Mouse (Mus musculus) brain, embryonic 14.5 days (tissue): Measurements from ENCODE around the gene Ngrn. TPM values are rescaled to one million over a fixed set of nuclear protein-coding genes. Genes with fewer than 3 reads are reported as not detected.

Experiments
- DNase-seq: peaks from one replicate; pipeline ENCODE4 v3.0.0-alpha.2; 2011; ENCODE audit warnings: low read depth
- CTCF ChIP-seq: fragments of 200-500 bp; IDR thresholded peaks from 2 replicates; pipeline ENCODE4 v1.5.1; 2012; ENCODE audit warnings: inconsistent platforms, mild to moderate bottlenecking, moderate library complexity, borderline replicate concordance; ENCODE audit not compliant: insufficient read depth, insufficient read length; ENCODE audit errors: extremely low read depth
- POLR2A ChIP-seq: fragments of 200-500 bp; IDR thresholded peaks from 2 replicates; pipeline ENCODE4 v1.6.1; 2012; ENCODE audit warnings: mild to moderate bottlenecking, inconsistent platforms, borderline replicate concordance; ENCODE audit not compliant: poor library complexity, insufficient read depth, insufficient read length, severe bottlenecking; ENCODE audit errors: extremely low read depth
- polyA plus RNA-seq: library from polyadenylated mRNA; depleted of rRNA; stranded (reverse); fragments of >200 nt; gene quantifications from 2 replicates; pipeline ENCODE4 v1.2.3, GENCODE M21; 2012; rRNA removed

Ngrn gene
- polyA plus RNA-seq, 1 experiment = 50.9 TPM

DNA sequence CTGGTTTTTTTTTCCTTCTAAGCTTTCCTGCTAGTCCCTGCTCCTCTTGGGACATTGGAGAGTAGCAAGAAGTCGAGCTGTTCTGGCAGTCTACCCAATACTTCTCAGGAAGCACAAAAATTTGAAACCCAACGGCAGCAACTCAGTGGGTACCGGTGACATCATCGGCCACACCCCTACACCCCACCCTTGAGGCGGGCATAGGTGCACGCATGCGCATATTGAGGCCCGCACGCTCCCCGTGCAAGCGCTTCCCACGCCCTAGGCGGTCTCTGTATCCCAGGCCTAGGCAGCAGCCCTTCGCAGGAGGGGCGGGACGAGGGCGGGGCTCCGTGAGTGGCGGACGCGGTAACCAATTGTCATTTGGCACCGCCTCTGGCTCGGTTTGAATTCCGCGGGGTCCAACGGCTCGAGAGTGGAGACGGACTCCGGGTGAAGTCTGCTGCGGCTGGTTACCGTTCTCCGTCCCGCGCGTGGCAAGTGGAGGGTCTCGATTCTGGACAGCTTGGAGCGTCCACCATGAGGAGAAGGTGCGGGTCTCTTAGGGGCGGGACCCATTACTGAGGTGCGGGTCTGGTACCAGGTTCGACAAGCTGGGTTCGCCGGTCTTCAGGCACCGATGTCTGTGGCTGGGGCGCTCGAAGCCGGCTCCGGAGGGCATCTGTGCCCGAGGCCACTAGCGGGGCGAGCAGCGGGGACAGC is 33.2 kb downstream of the Ngrn start, which contains the start of gene Prc1:
Gene Prc1 (plus strand): TSS at position 389 of the 702 bp plus-strand sequence.
- peak; percentile 99 for DNase-seq
- TF ChIP-seq CTCF = no peak
- TF ChIP-seq POLR2A = peak; percentile 36; the same call in 1 of the 2 replicates

DNA sequence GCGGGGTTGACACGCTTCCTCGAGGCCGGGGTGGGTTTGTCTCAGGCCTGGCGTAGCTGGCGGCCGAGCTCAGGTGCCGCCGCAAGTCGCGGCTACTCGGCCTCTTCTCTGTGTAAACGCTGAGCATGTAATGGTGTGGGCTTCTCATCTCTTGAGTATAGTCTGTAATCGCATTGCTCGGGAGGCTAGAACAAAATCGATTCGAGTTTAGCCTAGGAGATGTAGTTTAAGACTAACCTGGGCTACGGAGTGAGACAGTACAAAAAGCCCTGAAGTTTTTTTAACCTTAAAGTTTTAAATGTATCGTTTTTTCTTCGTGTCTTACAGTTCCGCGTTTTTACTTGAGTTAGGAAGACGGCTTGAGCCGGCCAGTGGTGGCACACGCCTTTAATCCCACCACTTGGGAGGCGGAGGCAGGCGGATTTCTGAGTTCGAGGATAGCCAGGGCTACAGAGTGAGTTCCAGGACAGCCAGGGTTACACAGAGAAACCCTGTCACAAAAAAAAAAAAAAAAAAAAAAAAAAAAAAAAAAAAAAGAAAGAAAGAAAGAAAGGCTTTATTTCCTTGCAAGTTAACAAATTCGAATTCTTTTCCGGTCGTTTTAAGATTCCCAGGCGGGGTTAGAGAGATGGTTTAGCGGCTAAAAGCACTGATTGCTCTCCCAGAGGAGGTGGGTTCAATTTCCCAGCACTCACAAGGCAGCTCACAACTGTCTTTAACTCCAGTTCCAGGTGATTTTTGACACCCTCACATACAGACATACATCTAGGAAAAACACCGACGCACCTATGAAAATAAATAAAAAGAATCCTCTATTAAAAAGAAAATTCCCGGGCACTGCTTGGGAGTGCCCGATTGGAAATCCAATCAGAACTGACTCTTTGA is 34.0 kb downstream of the Ngrn start:
- DNase-seq = peak; percentile 54
- TF ChIP-seq CTCF (no peak), POLR2A (no peak)

DNA sequence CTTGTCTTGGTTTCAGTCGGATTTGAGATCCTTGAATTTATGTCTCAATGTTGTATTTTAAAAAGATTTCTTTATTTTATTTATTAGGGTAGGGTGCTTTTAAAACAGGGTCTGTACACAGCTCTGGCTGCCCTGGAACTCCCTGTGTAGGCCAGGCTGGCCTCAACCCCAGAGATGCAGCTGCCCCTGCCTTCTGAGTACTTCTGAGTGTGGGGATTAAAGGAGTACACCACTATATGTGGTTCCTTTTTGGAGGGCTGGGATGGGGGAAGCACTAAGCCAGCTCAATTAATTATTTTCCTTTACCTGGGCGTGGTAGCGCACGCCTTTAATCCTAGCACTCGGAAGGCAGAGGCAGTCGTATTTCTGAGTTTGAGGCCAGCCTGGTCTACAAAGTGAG is 35.4 kb downstream of the Ngrn start:
- DNase-seq = no peak

DNA sequence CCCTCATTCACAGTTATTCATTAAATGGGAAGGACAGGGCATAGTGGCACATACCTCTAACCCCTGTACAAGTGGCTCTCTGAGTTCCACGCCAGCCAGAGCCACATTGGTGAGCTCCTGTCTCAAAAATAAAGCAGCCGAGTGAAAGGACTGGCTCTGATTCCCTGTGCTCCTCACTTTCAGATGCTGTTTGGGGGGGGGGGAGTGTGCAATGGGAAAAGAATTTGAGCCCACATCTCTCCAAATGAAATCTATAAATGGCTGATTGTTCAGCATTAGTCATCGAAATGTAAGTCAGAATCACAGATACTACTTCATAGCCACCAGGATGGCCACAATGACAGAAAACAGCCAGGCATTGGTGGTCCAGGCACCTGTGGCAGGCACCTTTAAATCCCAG is 36.0 kb downstream of the Ngrn start:
- DNase-seq = no peak
- TF ChIP-seq CTCF = no peak
- TF ChIP-seq POLR2A = no peak

More for the DNA sequence above, 35.4 kb downstream of the Ngrn start:
- TF ChIP-seq CTCF (no peak), POLR2A (no peak)

DNA sequence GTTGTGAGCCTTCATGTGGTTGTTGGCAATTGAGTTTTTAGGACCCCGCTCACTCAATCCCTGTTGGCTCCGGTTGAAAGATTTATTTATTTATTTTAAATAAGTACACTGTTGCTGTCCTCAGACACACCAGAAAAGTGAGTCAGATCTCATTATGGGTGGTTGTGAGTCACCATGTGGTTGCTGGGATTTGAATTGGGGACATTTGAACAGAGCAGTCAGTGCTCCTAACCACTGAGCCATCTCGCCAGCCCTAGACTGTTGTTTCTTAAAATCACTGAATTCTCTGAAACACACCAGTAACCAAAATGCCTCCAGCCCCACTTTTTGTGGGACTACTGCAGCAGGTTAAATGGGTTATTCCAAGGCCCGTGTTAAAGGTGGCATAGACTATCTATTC is 37.7 kb downstream of the Ngrn start:
- TF ChIP-seq POLR2A (no peak), CTCF (no peak)

DNA sequence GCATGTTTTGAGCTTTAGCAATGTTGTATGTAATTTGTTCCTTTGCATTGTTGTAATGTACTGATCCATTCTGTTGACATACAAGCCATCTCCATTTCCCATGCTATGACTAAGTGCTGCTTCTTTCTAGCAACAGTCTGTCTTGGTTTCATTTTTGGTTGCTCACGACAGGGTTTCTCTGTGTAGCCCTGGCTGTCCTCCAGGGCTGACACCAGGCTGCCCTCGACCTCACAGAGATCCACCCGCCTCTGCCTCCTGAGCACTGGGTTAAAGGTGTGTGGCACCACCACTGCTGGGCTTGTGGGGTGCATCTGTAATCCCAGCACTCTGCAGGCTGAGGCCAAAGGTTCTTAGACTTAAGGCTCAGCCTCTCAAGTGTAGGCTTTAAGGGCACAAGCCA is 38.6 kb downstream of the Ngrn start:
- TF ChIP-seq POLR2A = no peak
- TF ChIP-seq CTCF = no peak
- DNase-seq = no peak

More for the DNA sequence above, 37.7 kb downstream of the Ngrn start:
- no peak for DNase-seq

DNA sequence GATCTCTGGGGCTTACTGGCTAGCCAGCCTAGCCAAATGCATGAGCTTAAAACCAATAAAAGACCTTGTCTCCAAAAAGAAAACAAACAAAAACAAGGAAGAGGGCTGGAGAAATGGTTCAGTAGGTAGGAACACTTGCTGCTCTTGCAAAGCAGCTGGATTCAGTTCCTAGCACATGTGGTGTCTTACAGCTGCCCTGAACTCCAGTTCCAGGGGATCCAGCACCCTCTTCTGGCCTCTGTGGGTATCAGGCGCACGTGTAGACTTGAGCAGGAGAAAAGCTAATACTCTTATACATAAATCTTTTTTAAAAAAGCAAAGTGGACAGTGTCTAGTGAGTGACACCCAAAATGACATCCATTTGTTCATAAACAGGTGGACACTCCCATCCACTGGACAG is 40.5 kb downstream of the Ngrn start:
- TF ChIP-seq CTCF = no peak
- DNase-seq = no peak

DNA sequence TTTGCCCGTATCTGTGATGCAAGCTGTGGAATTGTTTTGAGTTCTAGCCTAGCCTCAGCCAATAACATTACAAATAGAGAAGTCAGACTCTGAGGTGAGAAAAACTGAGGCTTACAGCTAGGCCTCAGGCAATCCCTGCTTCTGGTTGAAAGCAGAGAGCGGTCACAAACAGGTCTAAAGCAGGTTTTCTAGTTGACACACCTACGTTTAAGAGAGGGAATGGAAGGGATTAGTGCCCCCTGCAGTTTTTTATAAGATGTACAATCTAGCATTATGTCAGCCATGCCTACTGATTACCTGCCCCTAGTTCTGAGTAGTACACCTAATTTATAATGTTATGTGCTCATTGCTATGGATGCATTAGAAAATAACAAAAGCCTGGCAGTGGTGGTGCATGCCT is 46.8 kb downstream of the Ngrn start:
- no peak for DNase-seq
- TF ChIP-seq CTCF (no peak), POLR2A (no peak)

DNA sequence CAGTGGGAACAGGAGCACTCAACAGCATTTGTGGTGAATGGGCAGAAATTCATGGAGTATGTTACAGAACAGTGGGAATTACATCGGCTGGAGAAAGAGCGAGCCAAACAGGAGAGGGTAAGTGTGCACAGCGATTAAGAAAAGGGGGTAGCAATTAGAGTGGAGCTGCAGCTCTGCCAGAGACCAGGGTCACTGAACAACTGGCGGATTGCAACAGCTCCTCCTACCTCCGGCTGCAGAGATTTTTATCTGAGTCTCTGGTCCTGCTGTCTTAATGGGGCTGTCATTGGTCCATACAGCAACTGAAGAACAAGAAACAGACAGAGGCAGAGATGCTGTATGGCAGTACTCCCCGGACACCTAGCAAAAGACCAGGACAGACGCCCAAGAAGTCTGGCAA is 49.8 kb downstream of the Ngrn start:
- TF ChIP-seq CTCF (no peak), POLR2A (no peak)
- no peak for DNase-seq

Other genes with a start within 250 kb of the Ngrn start
- 34.8 and 36.1 TPM in 2 replicates for gene Zfp710, start 236.4 kb upstream of the Ngrn start, polyA plus RNA-seq
- gene Idh2, start 145.8 kb upstream of the Ngrn start, polyA plus RNA-seq = 230 and 297 TPM in 2 replicates
- gene Sema4b, start 74.4 kb upstream of the Ngrn start, polyA plus RNA-seq = 14.7 and 23.6 TPM in 2 replicates
- 25.7 and 31.1 TPM in 2 replicates for gene Cib1, start 28.4 kb upstream of the Ngrn start, polyA plus RNA-seq
- gene Gdpgp1, start 28.4 kb upstream of the Ngrn start, polyA plus RNA-seq = 2.3 and 3.4 TPM in 2 replicates
- gene Ttll13, start 14.8 kb upstream of the Ngrn start, polyA plus RNA-seq = 0.79 and 1.2 TPM in 2 replicates
- 25.5 and 34.0 TPM in 2 replicates for gene Vps33b, start 8.4 kb downstream of the Ngrn start, polyA plus RNA-seq
- 37.3 and 62.3 TPM in 2 replicates for gene Prc1, start 33.2 kb downstream of the Ngrn start, polyA plus RNA-seq
- gene Rccd1, start 63.2 kb downstream of the Ngrn start, polyA plus RNA-seq = 22.2 and 30.1 TPM in 2 replicates
- 73.6 and 85.0 TPM in 2 replicates for gene Unc45a, start 79.8 kb downstream of the Ngrn start, polyA plus RNA-seq
- gene Hddc3, start 81.9 kb downstream of the Ngrn start, polyA plus RNA-seq = 45.0 and 61.4 TPM in 2 replicates
- 59.9 and 78.3 TPM in 2 replicates for gene Man2a2, start 110.2 kb downstream of the Ngrn start, polyA plus RNA-seq
- 7.1 and 8.0 TPM in 2 replicates for gene Fes, start 126.7 kb downstream of the Ngrn start, polyA plus RNA-seq
- 13.3 and 22.8 TPM in 2 replicates for gene Furin, start 144.2 kb downstream of the Ngrn start, polyA plus RNA-seq